Mouse (Mus musculus) midbrain, embryonic 11.5 days (tissue): ENCODE measurements around the gene Egln2. TPM values are rescaled to one million over a fixed set of nuclear protein-coding genes. Genes with fewer than 3 reads are reported as not detected.
A peak's percentile ranks its signal among the peaks of the same experiment; 100 is the strongest.

Experiments
- ATAC-seq: fragments of 200-750 bp; cut with Nextera tagmentation; 2 replicates; pipeline ENCODE4 v1.8.0; 2017; ENCODE audit warnings: moderate TSS enrichment, moderate library complexity; ENCODE audit not compliant: low FRiP score
- DNase-seq: peaks from one replicate; pipeline ENCODE4 v3.0.0; 2015; ENCODE audit warnings: low spot score; ENCODE audit errors: missing footprints
- H3K27ac ChIP-seq: fragments of 300-500 bp; sonication (generic); 2 replicates; pipeline ENCODE4 v1.5.1; 2014; ENCODE audit warnings: low read depth, low read length
- H3K27me3 ChIP-seq: fragments of 300-500 bp; sonication (generic); 2 replicates; pipeline ENCODE4 v1.6.1; 2014; ENCODE audit warnings: mild to moderate bottlenecking, low read length, moderate library complexity, mixed read lengths; ENCODE audit not compliant: control insufficient read depth, insufficient read depth
- H3K36me3 ChIP-seq: fragments of 300-500 bp; sonication (generic); 2 replicates; pipeline ENCODE4 v1.6.1; 2014; ENCODE audit warnings: mild to moderate bottlenecking, low read length, moderate library complexity, mixed read lengths; ENCODE audit not compliant: control insufficient read depth, insufficient read depth
- H3K4me1 ChIP-seq: fragments of 300-500 bp; sonication (generic); 2 replicates; pipeline ENCODE4 v1.6.1; 2014; ENCODE audit warnings: low read length; ENCODE audit not compliant: control insufficient read depth, insufficient read depth
- H3K4me2 ChIP-seq: fragments of 300-500 bp; sonication (generic); 2 replicates; pipeline ENCODE4 v1.6.1; 2014; ENCODE audit warnings: mild to moderate bottlenecking, moderate library complexity
- H3K4me3 ChIP-seq: fragments of 300-500 bp; sonication (generic); 2 replicates; pipeline ENCODE4 v1.5.1; 2014; ENCODE audit warnings: low read depth, low read length
- H3K9ac ChIP-seq: fragments of 300-500 bp; sonication (generic); 2 replicates; pipeline ENCODE4 v1.6.1; 2014; ENCODE audit warnings: low read length
- H3K9me3 ChIP-seq: fragments of 300-500 bp; sonication (generic); 2 replicates; pipeline ENCODE4 v1.6.1; 2016; ENCODE audit warnings: low read length; ENCODE audit not compliant: control insufficient read depth
- WGBS: fragments of 180-500 bp; shearing (Covaris S2); extraction: QIAGEN DNeasy Blood & Tissue Kit; methylation state at CpG from one replicate; pipeline ENCODE4 v1.1.7; 2014; 5-methylcytosine and 5-hydroxymethylcytosine counted together
- microRNA counts: library from miRNA; unstranded; fragments of <30 nt; microRNA quantifications from one replicate; lab custom pipeline; 2015
- microRNA-seq: library from miRNA; unstranded; fragments of <30 nt; microRNA quantifications from one replicate; pipeline ENCODE4, GENCODE M21; 2017
- polyA plus RNA-seq: library from polyadenylated mRNA; unstranded; fragments of >200 nt; fragmentation: Nextera tagmentation; extraction: Ambion mirVana; gene quantifications from 2 replicates; pipeline ENCODE4 v1.2.1, GENCODE M21; 2014

Gene Egln2
- polyA plus RNA-seq, 1 experiment from 2014 or later = 43.5 TPM

DNA sequence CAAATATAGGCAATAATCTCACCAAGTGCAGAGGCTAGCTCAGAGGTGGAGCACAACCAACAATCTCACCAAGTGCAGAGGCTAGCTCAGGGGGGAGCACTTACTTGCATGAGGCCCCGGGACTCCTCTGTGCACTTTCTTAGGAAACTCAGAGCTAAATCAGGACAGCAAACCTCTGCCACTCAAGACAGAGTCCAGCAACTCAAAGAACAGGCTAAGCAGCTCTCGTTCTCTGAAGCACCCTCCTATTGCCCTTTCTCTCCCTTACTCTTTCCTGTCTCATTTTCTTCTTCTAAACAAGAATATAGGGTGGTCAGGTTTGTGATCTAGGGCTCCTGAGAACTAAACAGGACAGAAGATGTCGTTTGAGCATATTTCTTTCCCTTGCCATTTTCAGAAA is 54.6 kb downstream of the Egln2 start:
- Histone ChIP-seq H3K4me3 (no peak overlapping the region), H3K36me3 (no peaks in the 10 kb centered on the region), H3K4me1 (no peaks in the 10 kb centered on the region), H3K9me3 (peaks cover 2% of the 10 kb centered on the region; the same call in 1 of the 2 replicates), H3K27me3 (no peaks in the 10 kb centered on the region), H3K27ac (no peak overlapping the region), H3K4me2 (no peak overlapping the region), H3K9ac (no peak overlapping the region)
- ATAC-seq (no peak), DNase-seq (no peak)
- WGBS = 75% methylated on average over 3 of the region's 3 CpGs

DNA sequence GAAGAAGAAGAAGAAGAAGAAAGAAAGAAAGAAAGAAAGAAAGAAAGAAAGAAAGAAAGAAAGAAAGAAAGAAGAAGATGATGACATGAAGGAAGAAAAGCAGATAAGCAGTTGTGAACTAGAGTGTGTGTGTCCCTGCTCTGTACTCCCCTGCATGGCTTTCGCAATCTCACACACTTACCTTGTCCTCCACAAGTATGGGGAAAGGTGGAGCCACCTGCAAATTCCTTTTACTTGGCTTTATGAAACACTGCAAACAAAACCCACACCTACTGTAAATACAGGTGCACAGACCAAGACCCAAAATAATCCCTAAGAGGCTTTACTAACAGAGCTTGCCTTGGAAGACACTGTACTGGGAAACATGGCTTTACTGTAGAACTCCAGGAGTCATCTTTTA is 55.6 kb downstream of the Egln2 start:
- no peak for DNase-seq
- WGBS = 100% methylated on average over 1 of the region's 1 CpGs
- Histone ChIP-seq H3K4me1 (no peaks in the 10 kb centered on the region), H3K9ac (no peak overlapping the region), H3K36me3 (no peaks in the 10 kb centered on the region), H3K4me2 (no peak overlapping the region), H3K27me3 (no peaks in the 10 kb centered on the region), H3K4me3 (no peak overlapping the region), H3K9me3 (peaks cover 2% of the 10 kb centered on the region; the same call in 1 of the 2 replicates), H3K27ac (no peak overlapping the region)
- no peak for ATAC-seq

DNA sequence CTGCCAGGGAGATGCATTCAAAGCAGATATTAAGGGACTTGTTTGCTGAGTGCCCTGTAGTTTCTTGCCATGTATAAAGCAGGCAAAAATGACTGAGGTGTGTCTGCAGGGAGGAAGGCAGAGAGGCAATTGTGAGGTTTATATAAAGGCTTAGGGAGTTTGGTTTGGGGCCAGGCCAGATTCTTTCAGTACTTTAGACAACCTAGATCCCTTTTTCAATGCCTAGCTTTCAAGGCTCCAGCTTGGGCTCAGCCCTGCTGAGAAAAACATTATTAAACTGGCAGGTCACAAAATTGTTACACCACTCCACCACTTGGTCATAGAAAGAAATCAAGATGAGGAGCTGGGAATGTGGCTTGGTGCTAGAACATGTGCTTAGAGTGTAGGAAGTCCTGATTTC is 56.3 kb downstream of the Egln2 start:
- no peak overlapping the region for H3K4me3 ChIP-seq
- peaks cover 2% of the 10 kb centered on the region; the same call in 1 of the 2 replicates for H3K9me3 ChIP-seq
- no peak overlapping the region for H3K27ac ChIP-seq
- H3K27me3 ChIP-seq = no peaks in the 10 kb centered on the region
- no peak overlapping the region for H3K4me2 ChIP-seq
- DNase-seq (no peak), ATAC-seq (no peak)
- no peaks in the 10 kb centered on the region for H3K36me3 ChIP-seq
- H3K9ac ChIP-seq = no peak overlapping the region
- H3K4me1 ChIP-seq = no peaks in the 10 kb centered on the region

MicroRNAs encoded within 50 kb of the gene (microRNA counts, 519-probe panel; counts per million panel counts)
- not detected for microRNA mmu-miR-1191 (lab: Ali Mortazavi, UCI)

Small RNAs within 50 kb of the gene (microRNA-seq; reads per million reads assigned to microRNA genes)
- gene Mir1191 = 1.9 reads per million, percentile 3 among the genes with 10 or more reads in this experiment
- gene Mir3101 = not detected

Other genes starting within 250 kb of the Egln2 start
- not detected in 2 replicates for gene Cyp2a22, start 227.4 kb downstream of the Egln2 start, polyA plus RNA-seq
- not detected in 2 replicates for gene Cyp2a12, start 137.7 kb downstream of the Egln2 start, polyA plus RNA-seq
- gene Cyp2f2, start 46.9 kb downstream of the Egln2 start, polyA plus RNA-seq = not detected in 2 replicates
- 0.11 and 0.19 TPM in 2 replicates for gene Cyp2t4, start 13.1 kb downstream of the Egln2 start, polyA plus RNA-seq
- gene Rab4b, start 12.1 kb upstream of the Egln2 start, polyA plus RNA-seq = 57.4 and 59.1 TPM in 2 replicates
- gene Gm21983, start 14.3 kb upstream of the Egln2 start, polyA plus RNA-seq = not detected in 2 replicates
- gene Mia, start 14.4 kb upstream of the Egln2 start, polyA plus RNA-seq = 0.93 and 1.4 TPM in 2 replicates
- 4.0 and 4.1 TPM in 2 replicates for gene BC024978, start 29.0 kb upstream of the Egln2 start, polyA plus RNA-seq
- 339 and 364 TPM in 2 replicates for gene Snrpa, start 29.5 kb upstream of the Egln2 start, polyA plus RNA-seq
- gene Itpkc, start 61.9 kb upstream of the Egln2 start, polyA plus RNA-seq = 5.0 and 6.6 TPM in 2 replicates
- gene Coq8b, start 66.2 kb upstream of the Egln2 start, polyA plus RNA-seq = 16.1 and 16.6 TPM in 2 replicates
- 16.9 and 17.7 TPM in 2 replicates for gene Numbl, start 91.6 kb upstream of the Egln2 start, polyA plus RNA-seq
- gene Ltbp4, start 170.9 kb upstream of the Egln2 start, polyA plus RNA-seq = 2.9 and 5.8 TPM in 2 replicates
- gene Shkbp1, start 189.2 kb upstream of the Egln2 start, polyA plus RNA-seq = 45.9 and 50.7 TPM in 2 replicates
- gene Gm20479, start 190.6 kb upstream of the Egln2 start, polyA plus RNA-seq = not detected in 2 replicates